Mouse (Mus musculus): Measurements from ENCODE around the gene Gm20604. TPM values are rescaled to one million over a fixed set of nuclear protein-coding genes. Genes with fewer than 3 reads are reported as not detected.

The Gm20604 gene
- polyA plus RNA-seq, 1 experiment from 2014 or later: 34.1 TPM

DNA sequence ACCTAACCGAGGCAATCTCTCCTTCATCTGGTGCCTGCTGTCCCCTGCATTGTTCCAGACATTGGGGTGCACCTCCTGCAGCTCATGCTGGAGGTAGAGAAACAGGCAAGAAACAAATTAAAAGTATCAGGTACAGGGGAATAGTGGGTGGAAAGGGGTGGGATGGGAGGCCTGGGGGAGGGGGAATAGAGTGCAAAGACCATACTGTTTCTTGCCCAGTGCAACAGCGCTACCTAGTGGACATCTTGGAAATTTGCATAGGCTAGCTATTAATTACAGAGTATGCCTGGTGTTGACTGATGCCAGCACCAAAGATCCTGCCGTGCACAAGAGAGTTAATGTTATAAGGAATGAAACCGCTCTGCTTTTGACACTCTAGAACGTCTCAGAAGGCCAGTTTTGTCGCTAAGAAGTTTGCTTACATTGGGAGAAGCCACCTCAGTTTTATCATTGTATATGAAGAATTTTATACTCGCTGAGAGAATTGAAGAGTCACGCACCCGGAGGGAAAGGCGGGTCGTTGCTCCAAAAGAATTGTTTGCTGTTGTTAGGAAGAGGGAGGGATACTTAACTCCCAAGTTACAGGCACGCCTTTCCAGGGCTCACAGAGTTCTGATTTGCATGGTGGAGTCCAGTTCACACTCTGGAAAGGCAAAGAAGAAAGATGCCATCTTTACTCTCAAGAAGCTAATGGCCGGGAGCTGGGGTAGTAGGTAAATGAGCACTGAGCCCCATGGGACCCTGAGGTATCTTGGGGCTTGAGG lies 38.7 kb downstream of the Gm20604 start:
- H3K9me3 ChIP-seq (ENCODE audit: control insufficient read depth, low read length): no peaks in the 10 kb centered on the region
- H3K4me1 ChIP-seq (replicated peaks; ENCODE audit: control insufficient read depth, insufficient read depth, low read length): no peaks in the 10 kb centered on the region
- no peak overlapping the region for H3K4me2 ChIP-seq (replicated peaks; ENCODE audit: low read depth, low read length)
- H3K36me3 ChIP-seq (ENCODE audit: control insufficient read depth, insufficient read depth, low read length): no peaks in the 10 kb centered on the region
- H3K4me3 ChIP-seq (ENCODE audit: low read depth, low read length): no peak overlapping the region
- H3K27me3 ChIP-seq (ENCODE audit: control insufficient read depth, insufficient read depth, low read length): no peaks in the 10 kb centered on the region
- 33% methylated on average over 13 of the region's 13 CpGs for WGBS
- ATAC-seq (ENCODE audit: low FRiP score) (peak; percentile 66; the same call in 1 of the 2 replicates), DNase-seq (ENCODE audit: low spot score) (peak; percentile 80)
- H3K27ac ChIP-seq (ENCODE audit: low read depth, low read length): no peak overlapping the region
- no peak overlapping the region for H3K9ac ChIP-seq (ENCODE audit: low read depth, low read length)

DNA sequence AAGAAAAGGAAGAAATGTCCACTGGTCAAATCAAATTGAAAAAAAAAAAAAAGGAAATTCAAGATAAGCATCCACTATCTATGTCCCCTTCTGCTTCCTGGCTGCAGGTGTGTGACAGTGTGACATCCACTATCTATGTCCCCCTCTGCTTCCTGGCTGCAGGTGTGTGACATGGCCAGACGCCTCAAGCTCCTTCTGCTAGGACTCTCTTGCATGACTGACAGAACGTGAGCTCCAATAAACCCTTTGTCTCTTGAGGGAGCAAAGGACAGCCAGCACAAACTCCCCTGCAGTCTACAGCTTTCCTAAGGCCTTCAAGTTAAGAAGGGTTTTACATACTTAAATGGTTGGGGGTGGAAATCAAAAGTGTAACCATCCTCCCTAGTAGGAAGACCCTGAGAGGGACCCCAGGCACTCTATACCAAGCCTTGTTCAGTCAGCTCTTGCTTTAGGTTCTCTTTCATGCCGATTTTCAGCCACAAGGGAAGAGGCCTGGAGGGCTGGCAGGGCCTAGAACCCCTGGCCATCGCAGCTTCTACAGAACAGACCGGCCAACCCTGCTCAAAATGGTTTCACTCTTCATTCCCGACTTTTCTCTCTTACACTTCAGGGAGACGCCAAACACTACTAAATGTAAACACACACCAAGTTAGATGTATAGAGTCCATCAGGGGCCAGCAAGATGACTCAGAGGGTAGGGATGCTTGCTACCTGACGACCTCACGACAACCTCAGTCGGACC lies 43.6 kb downstream of the Gm20604 start:
- Histone ChIP-seq H3K36me3 (ENCODE audit: control insufficient read depth, insufficient read depth, low read length) (no peaks in the 10 kb centered on the region), H3K27ac (ENCODE audit: low read depth, low read length) (no peak overlapping the region), H3K4me2 (replicated peaks; ENCODE audit: low read depth, low read length) (no peak overlapping the region), H3K4me3 (ENCODE audit: low read depth, low read length) (no peak overlapping the region), H3K9ac (ENCODE audit: low read depth, low read length) (no peak overlapping the region), H3K27me3 (ENCODE audit: control insufficient read depth, insufficient read depth, low read length) (no peaks in the 10 kb centered on the region), H3K9me3 (ENCODE audit: control insufficient read depth, low read length) (no peaks in the 10 kb centered on the region), H3K4me1 (replicated peaks; ENCODE audit: control insufficient read depth, insufficient read depth, low read length) (no peaks in the 10 kb centered on the region)
- 84% methylated on average over 10 of the region's 10 CpGs for WGBS
- DNase-seq (ENCODE audit: low spot score) (no peak), ATAC-seq (ENCODE audit: low FRiP score) (no peak)

DNA sequence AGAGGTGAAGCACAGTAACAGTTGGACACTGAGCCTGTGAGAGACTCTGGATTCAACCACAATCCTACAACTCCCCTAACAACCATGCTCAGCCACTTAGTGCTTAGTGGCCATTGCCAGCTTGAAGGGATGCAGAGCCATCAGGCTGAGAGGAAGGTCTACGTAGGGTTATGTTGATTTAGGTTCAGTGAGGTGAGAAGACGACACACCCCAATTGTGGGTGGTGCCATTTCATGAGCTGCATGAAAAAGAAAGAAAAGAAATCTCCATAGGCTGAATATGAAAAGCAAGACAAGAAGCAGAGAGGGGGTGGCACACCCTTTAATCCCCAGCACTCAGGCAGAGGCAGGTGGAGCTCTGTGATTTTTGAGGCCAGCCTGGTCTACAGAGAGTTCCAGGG lies 44.4 kb downstream of the Gm20604 start:
- Histone ChIP-seq H3K36me3 (ENCODE audit: control insufficient read depth, insufficient read depth, low read length) (no peaks in the 10 kb centered on the region), H3K9me3 (ENCODE audit: control insufficient read depth, low read length) (no peaks in the 10 kb centered on the region), H3K4me3 (ENCODE audit: low read depth, low read length) (no peak overlapping the region), H3K27ac (ENCODE audit: low read depth, low read length) (no peak overlapping the region), H3K4me2 (replicated peaks; ENCODE audit: low read depth, low read length) (no peak overlapping the region), H3K9ac (ENCODE audit: low read depth, low read length) (no peak overlapping the region), H3K4me1 (replicated peaks; ENCODE audit: control insufficient read depth, insufficient read depth, low read length) (no peaks in the 10 kb centered on the region), H3K27me3 (ENCODE audit: control insufficient read depth, insufficient read depth, low read length) (no peaks in the 10 kb centered on the region)
- 54% methylated on average over 2 of the region's 2 CpGs for WGBS
- ATAC-seq (ENCODE audit: low FRiP score): no peak
- no peak for DNase-seq (ENCODE audit: low spot score)

DNA sequence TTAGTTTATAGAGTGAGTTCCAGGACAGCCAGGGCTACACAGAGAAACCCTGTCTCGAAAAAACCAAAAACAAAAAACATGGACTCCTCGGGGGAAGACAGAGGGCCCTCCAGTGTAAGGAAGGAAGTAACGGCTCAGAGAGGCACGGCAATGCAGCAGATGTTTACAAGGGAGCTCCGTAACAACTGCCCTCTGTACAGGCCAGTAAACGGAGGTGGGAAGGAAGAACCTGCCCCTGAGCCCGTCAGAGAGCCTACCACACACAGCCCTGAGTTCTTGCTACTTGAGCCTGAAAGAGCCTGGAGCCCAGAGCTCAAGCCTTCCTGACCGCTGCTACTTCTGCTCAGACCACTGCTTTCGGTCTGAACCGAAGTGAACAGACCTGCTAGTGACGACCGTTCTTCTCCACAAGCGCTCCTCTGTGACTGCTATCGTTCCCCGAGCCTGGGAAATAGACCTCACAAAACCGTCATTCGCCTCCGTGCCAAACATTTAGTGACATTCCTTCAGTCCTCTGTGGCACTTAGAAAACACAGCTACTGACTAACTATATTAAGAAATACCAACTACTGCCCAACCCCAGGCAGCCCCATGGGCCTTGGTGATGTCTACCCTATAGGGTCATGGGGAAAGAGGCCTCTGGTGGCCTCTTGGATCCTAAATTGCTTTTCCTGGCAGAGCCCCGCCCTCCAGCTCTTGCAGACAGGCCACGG lies 45.2 kb downstream of the Gm20604 start:
- no peak for ATAC-seq (ENCODE audit: low FRiP score)
- no peak overlapping the region for H3K27ac ChIP-seq (ENCODE audit: low read depth, low read length)
- WGBS: 82% methylated on average over 20 of the region's 20 CpGs
- H3K9ac ChIP-seq (ENCODE audit: low read depth, low read length): no peak overlapping the region
- no peaks in the 10 kb centered on the region for H3K27me3 ChIP-seq (ENCODE audit: control insufficient read depth, insufficient read depth, low read length)
- no peaks in the 10 kb centered on the region for H3K9me3 ChIP-seq (ENCODE audit: control insufficient read depth, low read length)
- H3K4me1 ChIP-seq (replicated peaks; ENCODE audit: control insufficient read depth, insufficient read depth, low read length): no peaks in the 10 kb centered on the region
- H3K4me3 ChIP-seq (ENCODE audit: low read depth, low read length): no peak overlapping the region
- no peak for DNase-seq (ENCODE audit: low spot score)
- H3K36me3 ChIP-seq (ENCODE audit: control insufficient read depth, insufficient read depth, low read length): no peaks in the 10 kb centered on the region
- no peak overlapping the region for H3K4me2 ChIP-seq (replicated peaks; ENCODE audit: low read depth, low read length)

DNA sequence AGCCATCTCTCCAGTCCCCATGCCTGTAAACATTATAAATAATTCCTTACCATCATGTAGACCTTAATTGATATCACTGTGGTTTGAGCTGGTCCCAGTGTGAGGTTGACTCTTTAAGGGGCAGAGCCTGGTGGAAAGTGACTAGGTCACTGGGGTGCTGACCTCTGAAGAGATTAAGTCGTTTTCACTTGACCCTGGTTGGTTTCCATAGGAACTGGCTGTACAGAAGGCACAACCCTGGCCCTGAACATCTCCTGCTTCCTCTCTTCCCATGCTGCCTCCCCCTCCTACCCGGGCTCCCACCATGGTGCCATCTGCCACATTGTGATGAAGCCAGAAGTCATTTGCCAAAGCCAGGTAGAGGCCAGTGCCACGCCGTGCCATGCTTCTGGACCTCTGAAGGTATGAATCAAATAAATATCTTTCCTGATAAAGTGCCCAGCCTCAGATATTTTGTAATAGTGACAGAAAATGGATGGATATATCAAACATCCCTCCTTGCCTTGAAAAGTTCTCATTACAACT lies 47.6 kb downstream of the Gm20604 start:
- Histone ChIP-seq H3K36me3 (ENCODE audit: control insufficient read depth, insufficient read depth, low read length) (no peaks in the 10 kb centered on the region), H3K27ac (ENCODE audit: low read depth, low read length) (no peak overlapping the region), H3K9me3 (ENCODE audit: control insufficient read depth, low read length) (no peaks in the 10 kb centered on the region), H3K4me1 (replicated peaks; ENCODE audit: control insufficient read depth, insufficient read depth, low read length) (no peaks in the 10 kb centered on the region), H3K4me2 (replicated peaks; ENCODE audit: low read depth, low read length) (no peak overlapping the region), H3K4me3 (ENCODE audit: low read depth, low read length) (no peak overlapping the region), H3K27me3 (ENCODE audit: control insufficient read depth, insufficient read depth, low read length) (no peaks in the 10 kb centered on the region), H3K9ac (ENCODE audit: low read depth, low read length) (no peak overlapping the region)
- 70% methylated on average over 4 of the region's 4 CpGs for WGBS
- DNase-seq (ENCODE audit: low spot score): no peak
- no peak for ATAC-seq (ENCODE audit: low FRiP score)

DNA sequence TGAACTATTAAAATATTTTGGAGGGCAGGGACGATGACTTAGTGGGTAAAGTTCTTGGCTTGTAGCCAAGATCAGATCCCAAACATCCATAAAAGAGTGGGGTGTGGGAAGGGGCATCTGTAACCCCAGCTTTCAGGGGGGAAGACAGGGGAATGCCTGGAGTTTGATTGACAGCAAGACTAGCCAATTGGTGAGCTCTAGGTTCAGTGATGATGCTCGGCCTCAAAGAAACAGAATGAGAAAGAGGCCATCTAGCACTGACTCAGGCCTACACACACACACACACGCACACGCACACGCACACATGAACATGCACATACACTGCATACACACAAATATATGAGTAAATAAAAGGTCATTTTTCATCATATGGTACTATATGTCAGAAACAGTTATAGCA lies 48.6 kb downstream of the Gm20604 start:
- Histone ChIP-seq H3K4me1 (replicated peaks; ENCODE audit: control insufficient read depth, insufficient read depth, low read length) (peaks cover 2% of the 10 kb centered on the region; the same call in 1 of the 2 replicates), H3K4me2 (replicated peaks; ENCODE audit: low read depth, low read length) (no peak overlapping the region), H3K9me3 (ENCODE audit: control insufficient read depth, low read length) (no peaks in the 10 kb centered on the region), H3K9ac (ENCODE audit: low read depth, low read length) (no peak overlapping the region), H3K36me3 (ENCODE audit: control insufficient read depth, insufficient read depth, low read length) (no peaks in the 10 kb centered on the region), H3K27me3 (ENCODE audit: control insufficient read depth, insufficient read depth, low read length) (no peaks in the 10 kb centered on the region), H3K27ac (ENCODE audit: low read depth, low read length) (no peak overlapping the region), H3K4me3 (ENCODE audit: low read depth, low read length) (no peak overlapping the region)
- WGBS: 85% methylated on average over 5 of the region's 5 CpGs
- DNase-seq (ENCODE audit: low spot score) (no peak), ATAC-seq (ENCODE audit: low FRiP score) (no peak)

DNA sequence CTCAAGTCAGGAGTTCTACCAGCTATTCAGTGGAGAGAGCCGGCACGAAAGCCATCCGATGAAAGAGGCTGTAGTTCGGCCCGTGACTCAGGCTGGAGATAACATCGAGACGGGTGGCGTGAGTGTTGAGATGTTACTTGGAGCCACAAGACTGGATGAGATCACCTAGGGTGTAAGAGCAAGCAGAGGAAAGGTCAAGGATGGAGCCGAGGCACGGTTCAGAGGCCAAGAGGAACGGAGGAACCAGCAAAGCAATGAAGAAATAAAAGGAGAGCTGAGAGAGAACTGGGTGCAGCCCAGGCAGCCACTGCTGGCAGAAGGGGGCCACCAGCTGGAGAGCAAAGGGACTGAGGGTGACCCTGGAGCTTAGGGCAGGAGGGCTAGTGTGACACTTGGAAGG lies 50.3 kb downstream of the Gm20604 start:
- no peak overlapping the region for H3K9ac ChIP-seq (ENCODE audit: low read depth, low read length)
- no peaks in the 10 kb centered on the region for H3K36me3 ChIP-seq (ENCODE audit: control insufficient read depth, insufficient read depth, low read length)
- H3K4me3 ChIP-seq (ENCODE audit: low read depth, low read length): no peak overlapping the region
- no peaks in the 10 kb centered on the region for H3K27me3 ChIP-seq (ENCODE audit: control insufficient read depth, insufficient read depth, low read length)
- peaks cover 4% of the 10 kb centered on the region for H3K4me1 ChIP-seq (replicated peaks; ENCODE audit: control insufficient read depth, insufficient read depth, low read length)
- H3K9me3 ChIP-seq (ENCODE audit: control insufficient read depth, low read length): no peaks in the 10 kb centered on the region
- H3K4me2 ChIP-seq (replicated peaks; ENCODE audit: low read depth, low read length): no peak overlapping the region
- no peak for DNase-seq (ENCODE audit: low spot score)
- H3K27ac ChIP-seq (ENCODE audit: low read depth, low read length): no peak overlapping the region
- 78% methylated on average over 11 of the region's 11 CpGs for WGBS
- no peak for ATAC-seq (ENCODE audit: low FRiP score)

DNA sequence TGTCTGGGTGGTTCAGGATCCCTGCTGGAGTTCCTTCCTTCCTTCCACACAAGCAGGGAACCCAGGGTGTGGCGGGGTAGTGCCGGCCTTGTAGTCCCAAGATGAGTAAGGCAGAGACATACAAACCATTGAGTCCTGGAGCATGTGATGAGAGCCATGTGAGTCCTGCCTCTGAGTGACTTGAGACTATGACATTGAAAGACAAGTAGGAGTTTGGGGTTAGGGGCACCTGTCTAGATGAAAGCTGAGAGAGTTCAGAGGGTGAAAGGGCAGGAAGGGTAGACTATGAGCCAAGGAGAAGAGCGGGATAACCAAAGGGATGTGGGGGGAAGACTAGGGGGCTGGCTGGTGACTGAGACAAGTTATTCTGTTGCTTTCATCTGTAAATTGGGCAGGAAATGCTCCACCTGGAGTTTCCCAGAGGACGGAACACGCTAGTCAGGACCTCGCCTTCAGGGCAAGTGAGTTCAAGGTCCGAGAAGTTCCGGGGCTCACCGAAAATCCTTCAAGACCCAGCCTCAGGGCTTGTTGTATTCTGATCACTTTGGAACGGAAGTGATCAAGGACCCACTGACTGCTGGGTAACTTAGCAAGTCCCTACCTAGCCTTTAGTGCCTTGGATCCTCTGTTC lies 51.5 kb downstream of the Gm20604 start:
- Histone ChIP-seq H3K9me3 (ENCODE audit: control insufficient read depth, low read length) (no peaks in the 10 kb centered on the region), H3K36me3 (ENCODE audit: control insufficient read depth, insufficient read depth, low read length) (no peaks in the 10 kb centered on the region), H3K4me1 (replicated peaks; ENCODE audit: control insufficient read depth, insufficient read depth, low read length) (peaks cover 9% of the 10 kb centered on the region), H3K27ac (ENCODE audit: low read depth, low read length) (no peak overlapping the region), H3K4me2 (replicated peaks; ENCODE audit: low read depth, low read length) (no peak overlapping the region), H3K4me3 (ENCODE audit: low read depth, low read length) (no peak overlapping the region), H3K27me3 (ENCODE audit: control insufficient read depth, insufficient read depth, low read length) (no peaks in the 10 kb centered on the region), H3K9ac (ENCODE audit: low read depth, low read length) (no peak overlapping the region)
- WGBS: 89% methylated on average over 10 of the region's 10 CpGs
- no peak for DNase-seq (ENCODE audit: low spot score)
- no peak for ATAC-seq (ENCODE audit: low FRiP score)

Measured in hindbrain, embryonic 11.5 days (tissue).